Mouse (Mus musculus) heart, adult 11 months (tissue): Measurements from ENCODE around the gene S100a13.

ENCODE experiments used
- DNase-seq: peaks from one replicate; pipeline ENCODE4 v3.0.0; 2022

S100a13 gene

GRCm38 (mm10) chr3:90513796-90514590 is at the start of gene S100a13, which contains the start of gene S100a1:
Gene S100a13 (plus strand): TSS chr3:90514435.
Gene S100a1 (minus strand): TSS chr3:90514392.
- DNase-seq = peak; percentile 99

DNA sequence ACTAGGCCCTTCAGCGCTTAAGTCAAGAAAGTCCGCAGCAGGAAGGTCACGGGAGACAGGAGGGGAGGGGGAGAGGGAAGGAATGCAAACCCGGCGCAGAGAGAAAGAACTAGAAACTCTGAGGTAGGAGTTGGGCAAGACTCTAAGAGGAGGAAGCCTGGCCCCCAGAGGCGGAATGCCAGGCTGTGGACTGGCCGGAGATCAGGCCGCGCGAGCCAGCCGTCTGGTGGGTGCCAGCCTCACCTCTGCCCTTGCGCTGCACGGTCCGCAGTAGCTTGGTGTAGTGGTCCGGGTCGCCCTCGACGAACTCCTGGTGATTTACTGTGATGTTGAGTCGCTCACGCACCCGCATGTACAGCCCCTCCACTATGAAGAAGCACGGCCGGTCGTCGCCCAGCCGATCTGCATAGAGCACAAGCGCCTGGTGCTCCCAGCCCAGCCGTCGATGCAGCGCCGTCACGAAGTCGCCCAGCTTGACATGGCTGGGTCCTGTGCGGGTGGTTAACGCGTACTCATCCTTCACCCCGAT is 49.6 kb upstream of the S100a13 start:
- DNase-seq = peak; percentile 95

GRCm38 (mm10) chr3:90465081-90465685 is 49.1 kb upstream of the S100a13 start:
- DNase-seq = no peak

DNA sequence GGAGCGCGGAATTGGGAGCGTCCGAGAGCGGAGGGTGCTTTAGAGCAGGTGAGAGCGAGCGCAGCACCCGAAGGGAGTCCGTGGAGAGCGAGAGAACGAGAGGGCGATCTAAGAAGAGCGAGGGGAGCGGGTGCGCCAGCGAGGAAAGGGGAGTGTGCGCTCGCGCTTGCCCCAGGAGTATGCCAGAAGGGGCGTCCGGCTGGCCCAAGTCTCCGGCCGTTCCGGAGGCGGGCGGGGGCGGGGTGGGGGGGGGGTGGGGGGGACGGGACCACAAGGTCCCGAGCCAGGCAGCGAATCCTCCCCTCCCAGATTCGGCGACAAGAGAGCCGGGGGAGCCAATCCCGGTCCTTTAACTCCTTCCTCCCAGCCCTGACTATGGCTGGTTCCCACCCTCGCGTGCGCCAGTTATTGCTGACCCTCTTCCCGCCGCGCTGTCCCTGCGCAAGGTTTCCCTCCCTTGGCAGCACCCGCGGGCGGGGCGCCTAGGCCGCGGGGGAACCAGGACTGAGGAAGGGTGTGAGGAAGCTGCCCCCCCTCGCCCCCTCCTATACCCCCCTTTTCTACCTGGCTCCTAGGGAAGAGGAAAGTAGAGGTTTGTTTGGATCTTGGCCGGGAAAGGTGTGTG is 48.4 kb upstream of the S100a13 start, which contains the start of gene Npr1:
TSS of gene Npr1 (minus strand) at position 181 of the 625 bp plus-strand sequence.
- DNase-seq = peak; percentile 98

- peak; percentile 97 for DNase-seq
Observed at GRCm38 (mm10) chr3:90466311-90466766, 47.9 kb upstream of the S100a13 start.

GRCm38 (mm10) chr3:90467618-90468300 is 46.5 kb upstream of the S100a13 start:
- DNase-seq = no peak

DNA sequence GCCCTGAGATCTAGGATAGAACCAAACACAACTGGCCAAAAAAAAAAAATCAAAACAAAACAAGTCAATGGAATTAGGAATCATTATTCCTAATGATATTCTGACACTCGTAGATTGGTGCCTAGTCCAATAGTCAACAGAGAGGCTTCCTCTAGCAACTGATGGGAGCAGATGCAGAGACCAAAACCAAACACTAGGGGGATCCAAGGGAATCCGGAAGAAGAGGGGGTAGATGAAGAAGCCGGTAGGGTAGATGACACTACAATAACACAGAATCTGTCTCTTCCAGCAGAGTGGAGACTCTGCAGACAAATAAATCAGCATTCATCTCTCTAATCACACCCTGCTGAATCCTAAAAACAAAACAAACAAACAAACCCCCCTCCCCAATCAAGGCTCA is 42.0 kb upstream of the S100a13 start:
- DNase-seq = peak; percentile 96

- DNase-seq = no peak
Observed at GRCm38 (mm10) chr3:90475151-90475830, 38.9 kb upstream of the S100a13 start.

DNA sequence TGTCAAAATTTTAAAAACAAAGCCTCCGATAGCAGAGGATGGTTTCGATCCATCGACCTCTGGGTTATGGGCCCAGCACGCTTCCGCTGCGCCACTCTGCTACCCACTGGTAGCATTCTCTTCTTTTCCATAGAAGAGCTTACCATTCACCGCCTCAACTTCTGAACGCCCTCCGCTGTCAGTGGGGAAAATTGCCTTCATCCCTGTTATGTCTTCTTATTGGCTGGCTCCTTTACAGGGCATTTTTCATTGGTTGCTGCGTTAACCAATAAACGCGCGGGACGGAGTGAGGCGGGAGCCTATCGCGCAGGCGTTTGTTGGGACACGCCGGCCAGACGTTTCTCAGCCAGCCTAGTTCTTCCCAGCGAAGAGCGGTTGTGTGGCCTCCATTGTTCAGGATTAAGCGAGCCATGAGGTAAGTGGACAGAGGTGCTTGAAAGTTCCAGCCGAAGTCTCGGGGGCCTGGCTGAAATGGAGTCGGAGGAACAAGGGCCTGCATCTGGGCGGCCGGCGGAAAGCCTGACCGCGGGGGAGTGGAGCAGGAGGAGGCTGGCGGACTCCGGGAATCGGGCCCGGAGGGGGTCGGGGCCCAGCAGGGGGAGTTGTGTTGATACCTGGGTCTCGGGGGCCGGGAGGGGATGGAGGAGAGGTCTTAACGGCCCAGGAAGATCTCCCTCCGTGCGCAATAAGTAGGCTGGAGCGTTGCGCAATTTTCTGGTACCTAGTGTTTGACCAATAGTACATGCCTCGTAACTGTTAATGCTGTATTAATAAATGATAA is 38.2 kb upstream of the S100a13 start, which contains the start of gene Ilf2:
TSS of gene Ilf2 (plus strand) at position 296 of the 781 bp plus-strand sequence.
- DNase-seq = peak; percentile 100

DNA sequence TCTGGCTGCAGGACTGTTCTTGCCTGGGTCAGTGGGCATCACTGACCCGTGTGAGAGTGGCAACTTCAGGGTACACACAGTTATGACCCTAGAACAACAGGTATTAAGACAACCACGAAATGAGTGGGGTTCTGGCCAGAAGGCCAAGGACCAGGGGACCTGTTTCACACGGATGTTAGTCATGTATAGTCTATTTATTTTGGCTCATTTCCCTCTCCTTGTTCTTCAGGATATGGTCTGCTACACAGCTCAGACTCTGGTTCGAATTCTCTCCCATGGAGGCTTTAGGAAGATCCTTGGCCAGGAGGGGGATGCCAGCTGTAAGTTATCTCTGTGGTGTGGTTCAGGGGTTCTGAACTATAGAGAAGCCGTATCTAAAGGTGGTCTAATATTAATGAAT is 27.2 kb upstream of the S100a13 start:
- no peak for DNase-seq

DNA sequence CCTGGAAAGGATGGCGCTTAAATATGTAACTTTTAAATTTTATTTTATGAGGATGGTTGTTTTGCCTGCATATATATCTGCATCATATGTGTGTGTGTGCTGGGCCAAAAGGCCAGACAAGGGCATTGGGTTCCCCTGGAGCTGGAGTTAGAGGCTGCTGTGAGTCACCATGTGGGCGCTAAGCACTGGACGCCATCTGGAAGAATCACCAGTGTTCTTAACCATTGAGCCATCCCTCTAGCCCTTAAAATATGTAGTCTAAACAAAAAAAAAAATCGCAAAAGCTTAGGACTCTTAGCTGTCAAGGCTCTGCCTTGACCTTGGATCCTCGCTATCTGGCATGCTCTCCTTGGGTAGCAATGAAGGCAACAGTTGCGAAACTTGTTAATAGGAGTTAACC is 25.7 kb upstream of the S100a13 start:
- peak; percentile 71 for DNase-seq

- DNase-seq = peak; percentile 100
Observed at GRCm38 (mm10) chr3:90490696-90491256, 23.5 kb upstream of the S100a13 start, which contains the start of gene Snapin. Gene Snapin (minus strand): TSS chr3:90491033.

DNA sequence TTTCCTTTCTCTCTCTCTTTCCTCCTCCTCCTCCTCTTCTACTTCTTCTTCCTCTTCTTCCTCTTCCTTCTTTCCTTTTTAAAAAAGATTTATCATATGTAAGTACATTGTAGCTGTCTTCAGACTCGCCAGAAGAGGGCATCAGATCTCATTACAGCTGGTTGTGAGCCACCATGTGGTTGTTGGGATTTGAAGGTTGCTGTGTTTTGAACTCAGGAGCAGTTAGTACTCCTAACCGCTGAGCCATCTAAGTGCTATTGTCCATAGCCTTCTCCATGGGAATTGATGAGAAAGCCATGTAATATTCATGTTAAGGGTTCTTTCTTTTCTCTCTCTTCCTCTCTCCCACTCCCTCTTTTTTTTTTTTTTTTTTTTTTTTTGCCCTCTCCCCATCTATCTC is 22.9 kb upstream of the S100a13 start:
- peak; percentile 91 for DNase-seq

DNA sequence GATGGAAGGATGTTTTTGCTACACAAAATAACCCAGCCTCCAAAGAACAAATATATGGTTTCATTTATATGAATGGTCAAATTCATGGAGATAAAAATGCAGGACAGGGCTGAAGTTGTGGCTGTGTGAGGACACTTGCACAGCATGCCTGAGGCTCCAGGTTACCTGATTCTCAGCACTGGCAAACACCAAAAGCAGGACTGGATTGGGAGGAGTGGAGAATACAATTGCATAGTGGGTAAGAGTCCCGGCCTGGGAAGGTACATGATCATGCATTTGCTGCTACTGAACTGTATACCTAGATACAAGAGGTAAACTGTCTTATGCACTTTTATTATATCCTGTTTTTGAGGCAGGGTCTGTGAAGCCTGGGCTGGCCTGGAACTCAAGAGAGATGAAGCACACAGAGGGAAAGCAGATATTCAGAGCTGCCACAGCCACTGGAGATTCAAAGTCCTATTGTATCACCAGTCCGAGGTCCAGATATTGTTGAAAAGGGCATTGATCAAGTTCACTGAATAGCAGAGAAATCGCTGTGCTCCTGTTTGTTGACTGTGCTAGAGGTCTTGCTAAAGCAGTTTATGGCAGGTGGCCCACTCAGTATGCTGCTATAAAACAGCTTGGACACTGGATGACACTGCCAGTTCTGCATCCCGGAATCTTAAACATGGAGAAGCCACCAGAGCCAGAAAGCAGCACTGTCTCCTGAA is 20.2 kb upstream of the S100a13 start:
- DNase-seq = no peak

DNA sequence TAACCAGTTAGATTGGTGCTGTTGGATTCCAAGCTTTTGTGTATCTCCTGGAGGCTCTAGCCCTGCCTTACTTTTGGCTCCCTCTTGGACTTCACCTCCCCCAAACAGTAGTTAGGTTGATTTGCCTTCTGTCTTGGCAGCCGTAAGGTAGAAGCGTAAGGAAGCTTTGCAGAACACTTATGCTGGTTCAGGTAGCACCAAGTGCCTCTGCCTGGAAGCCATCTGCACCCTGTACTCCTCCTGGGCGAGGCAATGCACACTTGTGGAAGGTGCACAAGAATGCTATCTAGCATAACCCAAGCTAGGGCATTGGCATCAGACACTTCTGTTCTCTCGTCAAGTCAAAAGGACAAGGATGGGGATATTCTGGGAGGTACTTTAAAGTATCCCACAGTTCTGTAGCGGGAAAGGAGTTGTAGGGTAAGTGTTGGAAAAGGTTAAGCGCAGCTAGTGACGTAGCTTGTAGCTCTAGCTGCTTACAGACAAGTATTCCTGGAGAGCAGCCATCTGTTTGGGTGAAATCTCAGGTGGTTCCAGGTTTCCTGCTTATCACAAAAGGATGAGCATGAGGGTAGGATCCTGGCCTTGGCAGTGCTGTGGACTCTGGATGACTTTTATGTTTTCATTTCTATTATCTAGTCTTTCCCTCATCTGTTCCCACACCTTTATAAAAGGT is 18.2 kb upstream of the S100a13 start:
- DNase-seq = peak; percentile 90

DNA sequence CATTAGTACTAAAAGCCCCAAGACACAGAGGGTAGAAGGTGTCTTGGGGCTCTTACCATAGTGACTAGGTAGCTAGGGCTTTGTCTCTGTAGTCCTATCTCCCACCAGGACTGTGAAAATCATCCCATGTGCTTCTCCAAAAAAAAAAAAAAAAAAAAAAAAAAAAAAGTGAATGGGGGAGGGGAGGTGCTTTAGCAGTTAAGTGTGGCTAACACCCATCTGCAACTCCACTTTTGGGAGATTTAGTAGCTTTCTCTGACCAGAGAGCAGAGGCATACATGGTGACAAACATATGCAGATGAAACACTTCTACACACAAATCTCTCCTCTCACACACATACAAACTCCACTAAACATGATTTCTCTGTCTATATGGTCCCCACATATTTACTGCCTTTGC is 16.6 kb upstream of the S100a13 start:
- no peak for DNase-seq

- DNase-seq = no peak
Observed at GRCm38 (mm10) chr3:90503444-90503843, 10.8 kb upstream of the S100a13 start.

DNA sequence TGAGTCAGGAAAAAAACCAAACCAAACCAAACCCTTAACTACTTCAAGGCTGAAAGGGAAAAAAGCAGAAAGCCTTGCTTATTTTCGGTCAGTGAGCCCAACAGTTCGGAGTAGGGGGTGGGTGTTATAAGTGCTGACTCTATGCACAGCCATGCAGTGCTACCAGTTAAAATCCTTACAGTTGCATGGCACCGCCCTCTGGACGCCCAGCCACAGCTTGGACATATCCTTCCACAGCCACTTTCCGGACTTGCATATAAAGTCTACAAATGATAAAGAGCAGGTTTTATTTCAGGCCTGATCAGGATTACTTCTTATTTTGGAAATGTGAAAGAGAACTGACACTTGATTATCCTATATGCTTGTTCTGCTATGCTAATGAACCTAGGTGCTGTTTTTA is 9.0 kb upstream of the S100a13 start:
- DNase-seq = no peak

GRCm38 (mm10) chr3:90506362-90506761 is 7.9 kb upstream of the S100a13 start:
- DNase-seq = no peak
